Mouse (Mus musculus) central nervous system, embryonic 18 days (tissue): ENCODE results near the gene Npy1r. TPM values are rescaled to one million over a fixed set of nuclear protein-coding genes. Genes with fewer than 3 reads are reported as not detected.

ENCODE experiments used
- polyA plus RNA-seq: library from polyadenylated mRNA; depleted of rRNA; stranded (reverse); fragments of >200 nt; gene quantifications from 2 replicates; pipeline ENCODE4 v1.2.3, GENCODE M21; 2012; rRNA removed

The Npy1r gene
- 12.8 and 16.3 TPM in 2 replicates for polyA plus RNA-seq

GRCm38 (mm10) chr8:66696970-66697843 lies at the start of gene Npy1r:
Gene Npy1r, plus strand, starts transcription at chr8:66697192.

GRCm38 (mm10) chr8:66687511-66688329 lies 9.3 kb upstream of the Npy1r start, which contains the start of gene Npy5r:
Gene Npy5r, minus strand, starts transcription at chr8:66688128.

Other genes with a start within 250 kb of the Npy1r start
- gene Tma16, start 210.7 kb upstream of the Npy1r start, polyA plus RNA-seq: 11.4 and 11.9 TPM in 2 replicates
- gene Tktl2, start 185.4 kb upstream of the Npy1r start, polyA plus RNA-seq: 0.04 TPM in 2 replicates
- gene Npy5r, start 9.1 kb upstream of the Npy1r start, polyA plus RNA-seq: 2.0 TPM in 2 replicates
- 8.7 and 8.9 TPM in 2 replicates for gene Naf1, start 163.0 kb downstream of the Npy1r start, polyA plus RNA-seq